Mouse (Mus musculus) embryonic facial prominence, embryonic 13.5 days (tissue): ENCODE results near the gene Pigs. TPM values are rescaled to one million over a fixed set of nuclear protein-coding genes. Genes with fewer than 3 reads are reported as not detected.
A peak's percentile ranks its signal among the peaks of the same experiment; 100 is the strongest.

Experiments used
- ATAC-seq: fragments of 200-750 bp; cut with Nextera tagmentation; 2 replicates; pipeline ENCODE4 v1.8.0; 2017; ENCODE audit warnings: low read depth; ENCODE audit not compliant: insufficient number of reproducible peaks, insufficient read depth, low FRiP score, low TSS enrichment
- H3K27ac ChIP-seq: fragments of 300-500 bp; sonication (generic); 2 replicates; pipeline ENCODE4 v1.5.1; 2015; ENCODE audit warnings: moderate library complexity, mild to moderate bottlenecking, inconsistent platforms
- H3K27me3 ChIP-seq: fragments of 300-500 bp; sonication (generic); 2 replicates; pipeline ENCODE4 v1.6.1; 2015; ENCODE audit warnings: mild to moderate bottlenecking, inconsistent platforms
- H3K36me3 ChIP-seq: fragments of 300-500 bp; sonication (generic); 2 replicates; pipeline ENCODE4 v1.6.1; 2015; ENCODE audit warnings: mild to moderate bottlenecking, inconsistent platforms
- H3K4me1 ChIP-seq: fragments of 300-500 bp; sonication (generic); 2 replicates; pipeline ENCODE4 v1.6.1; 2015; ENCODE audit warnings: inconsistent platforms
- H3K4me2 ChIP-seq: fragments of 300-500 bp; sonication (generic); 2 replicates; pipeline ENCODE4 v1.6.1; 2015; ENCODE audit warnings: moderate library complexity, mild to moderate bottlenecking, inconsistent platforms
- H3K4me3 ChIP-seq: fragments of 300-500 bp; sonication (generic); 2 replicates; pipeline ENCODE4 v1.5.1; 2015; ENCODE audit warnings: mild to moderate bottlenecking, inconsistent platforms
- H3K9ac ChIP-seq: fragments of 300-500 bp; sonication (generic); 2 replicates; pipeline ENCODE4 v1.6.1; 2015; ENCODE audit warnings: mild to moderate bottlenecking, inconsistent platforms
- H3K9me3 ChIP-seq: fragments of 300-500 bp; sonication (generic); 2 replicates; pipeline ENCODE4 v1.6.1; 2016; ENCODE audit warnings: inconsistent platforms
- WGBS: fragments of 180-500 bp; shearing (Covaris S2); methylation state at CpG from one replicate; pipeline ENCODE4 v1.1.7; 2015; ENCODE audit warnings: mixed read lengths; 5-methylcytosine and 5-hydroxymethylcytosine counted together
- polyA plus RNA-seq: library from polyadenylated mRNA; unstranded; fragments of >200 nt; fragmentation: Nextera tagmentation; extraction: Ambion mirVana; gene quantifications from 2 replicates; pipeline ENCODE4 v1.2.1, GENCODE M21; 2015

Pigs gene
- polyA plus RNA-seq, 1 experiment from 2014 or later: 75.7 TPM

DNA sequence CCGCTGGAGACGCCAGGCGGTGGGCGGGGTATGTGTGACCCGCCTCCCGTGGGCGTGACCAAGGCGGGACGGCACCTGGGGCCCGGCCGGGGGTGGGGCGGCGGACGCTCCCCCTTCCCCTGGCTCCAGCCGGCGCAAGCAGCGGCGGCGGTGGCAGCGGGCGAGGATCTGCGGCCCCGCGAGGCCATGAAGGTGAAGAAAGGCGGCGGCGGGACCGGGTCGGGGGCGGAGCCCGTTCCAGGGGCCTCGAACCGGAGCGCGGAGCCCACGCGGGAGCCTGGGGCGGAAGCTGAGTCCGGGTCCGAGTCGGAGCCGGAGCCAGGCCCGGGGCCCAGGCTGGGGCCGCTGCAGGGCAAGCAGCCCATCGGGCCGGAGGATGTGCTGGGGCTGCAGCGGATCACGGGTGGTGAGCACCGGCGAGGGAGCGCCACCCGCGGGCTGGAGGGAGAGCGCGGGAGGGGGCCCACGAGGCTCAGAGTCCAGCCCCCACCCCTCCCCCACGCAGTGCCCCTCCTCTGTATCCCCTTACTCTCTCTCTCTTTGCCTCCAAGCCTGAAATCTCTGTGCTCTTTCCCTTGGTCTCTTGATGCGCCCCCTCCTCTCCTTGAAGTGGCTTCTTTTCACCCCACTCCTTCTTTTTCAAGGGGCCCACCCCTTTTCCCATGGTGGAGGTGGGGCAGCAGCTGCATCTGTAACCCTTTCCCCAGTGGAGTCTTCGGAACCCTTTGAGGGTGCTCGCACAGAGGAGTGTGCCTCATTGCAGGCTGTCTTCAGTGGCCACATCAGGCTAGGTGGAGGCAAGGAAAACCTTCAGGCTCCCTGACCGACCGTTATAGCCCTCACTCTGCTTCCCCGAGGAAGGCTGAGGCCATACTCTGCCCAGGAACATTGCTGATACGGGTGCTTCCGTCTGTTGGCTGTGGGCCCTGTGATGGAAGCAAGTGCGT, 15.4 kb downstream of the Pigs start, which contains the start of gene Unc119:
Gene Unc119, plus strand, starts transcription at position 102 of the 947 bp plus-strand sequence.
- H3K4me2 ChIP-seq: peak within 1 kb of the TSS; percentile 84
- H3K4me1 ChIP-seq: peaks cover 40% of the 10 kb centered on the region
- peaks cover 44% of the 10 kb centered on the region for H3K36me3 ChIP-seq
- H3K9me3 ChIP-seq: no peaks in the 10 kb centered on the region
- peak within 1 kb of the TSS; percentile 94 for H3K27ac ChIP-seq
- ATAC-seq: peak; percentile 82
- peak within 1 kb of the TSS; percentile 79 for H3K4me3 ChIP-seq
- H3K27me3 ChIP-seq: no peaks in the 10 kb centered on the region
- 2% methylated on average over 50 of the region's 66 CpGs for WGBS
- peak within 1 kb of the TSS; percentile 96 for H3K9ac ChIP-seq

DNA sequence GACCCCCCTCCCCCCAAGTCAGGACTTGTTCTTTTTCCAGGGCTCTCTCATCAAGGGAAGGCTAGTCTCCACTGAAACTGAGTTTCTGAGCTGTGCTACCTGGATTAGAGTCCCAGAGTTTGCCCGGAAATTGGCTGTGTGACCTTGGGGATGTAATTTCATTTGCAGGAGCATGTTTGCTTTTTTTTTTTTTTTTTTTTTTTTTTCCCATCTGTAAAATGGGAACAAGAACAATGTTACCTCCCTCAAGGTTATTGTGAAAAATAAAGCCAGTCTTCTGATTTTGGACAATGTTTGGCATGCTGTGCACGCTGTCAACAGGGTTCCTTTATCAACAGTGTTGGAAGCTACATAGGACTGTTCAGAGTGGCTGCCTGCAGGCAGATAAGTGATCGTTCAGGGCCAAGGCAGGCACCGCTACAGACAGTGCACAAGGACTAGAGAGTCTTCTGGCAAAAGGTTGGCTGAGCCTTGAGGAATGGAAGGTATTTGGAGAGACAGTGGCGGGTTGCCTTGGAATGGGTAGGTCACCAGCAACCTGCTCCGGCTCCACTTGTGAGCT, 16.2 kb downstream of the Pigs start:
- ATAC-seq: no peak
- no peaks in the 10 kb centered on the region for H3K27me3 ChIP-seq
- H3K4me1 ChIP-seq: peaks cover 42% of the 10 kb centered on the region
- H3K9me3 ChIP-seq: no peaks in the 10 kb centered on the region
- WGBS: 81% methylated on average over 6 of the region's 6 CpGs
- H3K9ac ChIP-seq: peak overlapping the region; percentile 96
- H3K27ac ChIP-seq: peak overlapping the region; percentile 94
- H3K36me3 ChIP-seq: peaks cover 43% of the 10 kb centered on the region
- H3K4me3 ChIP-seq: peak overlapping the region; percentile 79
- H3K4me2 ChIP-seq: peak overlapping the region; percentile 84

DNA sequence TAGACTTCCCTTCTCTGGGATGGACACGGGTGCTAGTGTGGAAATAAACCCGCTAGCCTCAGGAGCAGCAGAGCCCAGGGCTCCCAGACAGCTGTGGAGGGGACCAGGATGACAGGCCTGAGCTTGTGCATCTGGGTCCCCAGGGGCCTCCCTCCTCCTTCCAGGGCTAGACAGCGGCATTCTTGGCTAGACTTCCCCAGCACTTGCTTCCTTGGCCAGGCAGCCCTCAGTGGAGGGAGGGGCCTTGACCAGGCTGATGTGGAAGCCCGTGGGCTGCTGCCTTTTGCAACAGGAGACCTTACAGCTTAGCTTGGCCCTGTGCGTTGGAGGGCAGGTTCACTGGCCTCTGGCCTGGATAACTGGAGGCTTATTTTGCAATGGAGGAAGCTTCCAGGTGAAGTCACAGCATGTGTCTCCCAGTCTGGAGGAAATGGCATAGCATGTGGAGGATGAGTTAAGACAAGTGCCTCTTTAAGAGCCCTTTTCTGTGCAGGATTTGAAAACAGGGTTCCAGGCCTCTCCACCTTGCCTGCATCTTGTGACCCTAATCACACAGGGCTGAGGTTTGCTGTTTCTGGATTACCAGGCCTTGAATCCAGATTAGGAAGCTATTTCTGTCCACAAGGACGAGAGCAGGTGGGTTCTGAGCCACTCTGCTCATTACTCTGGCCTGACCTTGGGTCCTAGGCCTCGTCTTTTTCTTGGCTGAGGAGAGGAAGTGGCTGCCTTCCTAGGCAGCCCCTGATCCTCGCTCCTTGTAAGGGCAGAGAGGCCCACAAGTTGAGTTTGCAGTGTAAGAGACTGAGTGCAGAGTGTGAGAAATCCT, 16.9 kb downstream of the Pigs start:
- Histone ChIP-seq H3K4me1 (peaks cover 48% of the 10 kb centered on the region), H3K9me3 (no peaks in the 10 kb centered on the region), H3K4me2 (peak overlapping the region; percentile 84), H3K27ac (no peak overlapping the region; the same call in 1 of the 2 replicates), H3K36me3 (peaks cover 40% of the 10 kb centered on the region), H3K27me3 (no peaks in the 10 kb centered on the region), H3K4me3 (peak overlapping the region; percentile 79), H3K9ac (peak overlapping the region; percentile 61)
- WGBS: 55% methylated on average over 8 of the region's 8 CpGs
- ATAC-seq: no peak

DNA sequence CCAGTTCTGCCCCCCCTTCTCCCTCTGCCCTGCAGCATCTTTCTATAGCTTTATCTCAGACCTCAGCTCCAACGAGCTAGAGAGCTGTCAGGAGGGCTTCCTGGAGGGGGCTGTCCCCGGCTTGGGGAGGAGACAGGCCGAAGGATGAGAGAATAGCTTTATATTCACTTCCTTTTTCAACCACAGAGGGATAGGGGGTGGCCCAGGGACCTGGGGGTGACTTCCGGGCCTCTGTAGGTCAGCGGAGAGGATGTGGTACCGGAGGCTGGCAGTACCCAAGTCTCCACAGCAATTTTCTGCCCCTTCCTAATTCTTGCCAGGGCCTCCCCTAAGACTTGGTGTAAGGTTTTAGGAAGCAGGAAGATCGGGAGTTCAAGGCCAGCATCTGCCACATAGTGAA, 17.6 kb downstream of the Pigs start:
- Histone ChIP-seq H3K27ac (no peak overlapping the region; the same call in 1 of the 2 replicates), H3K4me1 (peaks cover 48% of the 10 kb centered on the region), H3K36me3 (peaks cover 33% of the 10 kb centered on the region), H3K9ac (peak overlapping the region; percentile 61; the same call in 1 of the 2 replicates), H3K4me2 (peak overlapping the region; percentile 84), H3K27me3 (no peaks in the 10 kb centered on the region), H3K4me3 (no peak overlapping the region), H3K9me3 (no peaks in the 10 kb centered on the region)
- WGBS: 75% methylated on average over 7 of the region's 7 CpGs
- ATAC-seq: no peak

DNA sequence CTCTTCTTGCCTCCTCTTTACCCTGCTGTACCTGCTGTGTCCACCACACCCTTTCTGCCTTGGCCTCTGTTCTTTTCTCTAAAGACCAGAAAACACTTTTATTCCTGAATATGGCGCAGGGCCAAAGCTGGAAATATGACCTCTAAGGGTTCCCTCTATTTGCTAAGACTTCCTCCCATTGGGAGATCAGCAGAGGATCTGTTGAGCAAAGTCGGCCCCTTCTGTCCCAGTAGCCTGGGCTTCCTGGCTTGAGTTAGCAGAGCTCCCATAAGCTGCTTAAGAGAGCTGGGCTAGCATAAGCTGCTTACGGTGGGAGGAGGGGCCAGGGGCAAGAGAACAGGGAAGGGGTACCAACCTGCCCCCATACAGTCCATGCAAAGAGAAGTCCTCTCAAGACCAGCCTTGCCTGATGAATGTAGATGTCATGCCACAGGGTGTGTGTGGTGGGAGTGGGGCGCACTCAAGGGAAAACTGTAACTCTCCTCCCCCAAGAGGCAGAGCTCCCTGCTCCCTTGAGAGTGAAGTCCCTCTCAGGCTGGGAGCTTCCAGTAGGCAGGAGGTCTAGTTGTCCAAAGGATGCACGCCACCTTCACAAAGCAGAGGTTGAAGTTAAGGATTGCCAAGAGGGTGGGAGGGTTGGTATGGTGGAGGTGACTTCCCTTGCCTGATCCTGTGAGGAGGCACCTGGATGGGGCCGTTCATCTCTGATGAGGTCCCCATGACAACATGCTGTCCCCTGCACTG, 18.3 kb downstream of the Pigs start:
- H3K4me3 ChIP-seq: no peak overlapping the region
- no peak for ATAC-seq
- H3K27me3 ChIP-seq: no peaks in the 10 kb centered on the region
- H3K4me1 ChIP-seq: peaks cover 48% of the 10 kb centered on the region
- peak overlapping the region; percentile 5; the same call in 1 of the 2 replicates for H3K4me2 ChIP-seq
- H3K27ac ChIP-seq: no peak overlapping the region; the same call in 1 of the 2 replicates
- H3K36me3 ChIP-seq: peaks cover 26% of the 10 kb centered on the region
- 70% methylated on average over 6 of the region's 6 CpGs for WGBS
- 0 out of 2 replicates have a peak overlapping the region, but pooled peaks have one; percentile 32 for H3K9ac ChIP-seq
- H3K9me3 ChIP-seq: no peaks in the 10 kb centered on the region

DNA sequence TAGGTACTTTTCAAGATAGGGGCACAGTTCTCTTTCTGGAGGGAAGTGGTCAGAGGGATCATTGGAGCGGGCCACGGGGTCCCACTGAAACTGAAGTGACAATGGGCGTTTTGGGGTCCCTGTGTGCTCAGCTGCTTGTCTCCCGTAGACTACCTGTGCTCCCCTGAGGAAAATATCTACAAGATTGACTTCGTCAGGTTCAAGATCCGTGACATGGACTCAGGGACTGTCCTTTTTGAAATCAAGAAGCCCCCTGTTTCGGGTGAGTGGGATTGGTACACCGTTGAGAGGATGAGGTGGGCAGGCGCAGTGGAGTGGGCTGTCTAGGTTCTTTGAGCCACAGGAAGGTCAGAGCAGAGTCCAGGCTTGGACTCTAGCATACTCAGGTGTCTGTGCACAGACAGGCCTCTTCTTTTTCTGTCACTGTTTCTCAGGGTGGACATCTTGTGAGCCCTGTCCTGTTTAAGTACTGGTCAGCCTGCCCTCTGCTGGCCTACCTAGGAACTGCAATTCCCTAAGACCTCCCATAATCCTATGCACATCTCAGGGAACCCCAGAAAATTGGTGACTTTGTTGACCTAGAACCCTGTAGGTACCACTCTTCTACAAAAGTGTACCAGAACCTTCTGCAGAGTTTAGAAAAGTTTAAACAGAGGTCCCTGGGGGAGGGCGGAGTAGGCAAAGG, 19.0 kb downstream of the Pigs start:
- ATAC-seq: no peak

DNA sequence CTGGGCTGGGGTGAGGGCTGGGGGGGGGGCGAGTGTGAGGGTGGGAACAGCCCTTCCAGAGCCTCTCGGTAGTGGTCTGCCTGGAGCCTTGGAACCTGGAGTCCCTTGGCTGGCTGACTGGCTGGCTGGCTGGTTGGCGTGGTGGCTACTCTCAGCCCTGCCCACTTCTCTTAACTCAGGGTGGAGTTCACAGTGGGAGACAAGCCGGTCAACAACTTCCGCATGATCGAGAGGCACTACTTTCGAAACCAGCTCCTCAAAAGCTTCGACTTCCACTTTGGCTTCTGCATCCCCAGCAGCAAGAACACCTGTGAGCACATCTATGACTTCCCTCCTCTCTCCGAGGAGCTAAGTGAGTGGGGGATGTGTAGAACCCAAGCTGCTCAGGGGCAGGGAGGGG, 19.7 kb downstream of the Pigs start:
- Histone ChIP-seq H3K4me1 (peaks cover 44% of the 10 kb centered on the region), H3K9me3 (no peaks in the 10 kb centered on the region), H3K36me3 (peaks cover 23% of the 10 kb centered on the region), H3K27ac (no peak overlapping the region), H3K9ac (no peak overlapping the region), H3K4me2 (no peak overlapping the region), H3K4me3 (no peak overlapping the region), H3K27me3 (no peaks in the 10 kb centered on the region)
- no peak for ATAC-seq
- WGBS: 80% methylated on average over 9 of the region's 9 CpGs

More for the DNA sequence above, 19.0 kb downstream of the Pigs start:
- Histone ChIP-seq H3K36me3 (peaks cover 23% of the 10 kb centered on the region), H3K9ac (no peak overlapping the region), H3K27ac (no peak overlapping the region), H3K4me1 (peaks cover 48% of the 10 kb centered on the region), H3K4me2 (no peak overlapping the region), H3K9me3 (no peaks in the 10 kb centered on the region), H3K27me3 (no peaks in the 10 kb centered on the region), H3K4me3 (no peak overlapping the region)
- WGBS: 90% methylated on average over 10 of the region's 10 CpGs

DNA sequence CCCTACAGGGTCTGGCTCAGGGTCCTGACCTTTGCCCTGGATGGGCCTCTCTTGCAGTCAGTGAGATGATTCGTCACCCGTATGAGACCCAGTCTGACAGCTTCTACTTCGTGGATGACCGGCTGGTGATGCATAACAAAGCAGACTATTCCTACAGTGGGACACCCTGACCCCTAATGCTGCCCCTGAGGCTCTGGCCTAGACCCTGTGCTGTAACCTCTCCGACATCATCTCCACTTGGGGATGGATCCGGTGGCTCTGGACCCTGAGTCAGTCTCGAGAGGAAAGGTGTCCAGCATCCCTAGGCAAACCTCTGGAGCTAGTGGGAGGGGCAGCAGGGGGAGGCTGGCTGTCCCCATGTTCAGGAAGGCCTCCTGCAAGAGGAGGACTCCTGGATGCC, 20.3 kb downstream of the Pigs start:
- H3K9me3 ChIP-seq: no peaks in the 10 kb centered on the region
- H3K36me3 ChIP-seq: peaks cover 23% of the 10 kb centered on the region
- H3K9ac ChIP-seq: no peak overlapping the region
- H3K27me3 ChIP-seq: no peaks in the 10 kb centered on the region
- H3K4me1 ChIP-seq: peaks cover 42% of the 10 kb centered on the region
- H3K4me2 ChIP-seq: no peak overlapping the region
- ATAC-seq: no peak
- no peak overlapping the region for H3K27ac ChIP-seq
- H3K4me3 ChIP-seq: no peak overlapping the region
- 51% methylated on average over 7 of the region's 7 CpGs for WGBS

DNA sequence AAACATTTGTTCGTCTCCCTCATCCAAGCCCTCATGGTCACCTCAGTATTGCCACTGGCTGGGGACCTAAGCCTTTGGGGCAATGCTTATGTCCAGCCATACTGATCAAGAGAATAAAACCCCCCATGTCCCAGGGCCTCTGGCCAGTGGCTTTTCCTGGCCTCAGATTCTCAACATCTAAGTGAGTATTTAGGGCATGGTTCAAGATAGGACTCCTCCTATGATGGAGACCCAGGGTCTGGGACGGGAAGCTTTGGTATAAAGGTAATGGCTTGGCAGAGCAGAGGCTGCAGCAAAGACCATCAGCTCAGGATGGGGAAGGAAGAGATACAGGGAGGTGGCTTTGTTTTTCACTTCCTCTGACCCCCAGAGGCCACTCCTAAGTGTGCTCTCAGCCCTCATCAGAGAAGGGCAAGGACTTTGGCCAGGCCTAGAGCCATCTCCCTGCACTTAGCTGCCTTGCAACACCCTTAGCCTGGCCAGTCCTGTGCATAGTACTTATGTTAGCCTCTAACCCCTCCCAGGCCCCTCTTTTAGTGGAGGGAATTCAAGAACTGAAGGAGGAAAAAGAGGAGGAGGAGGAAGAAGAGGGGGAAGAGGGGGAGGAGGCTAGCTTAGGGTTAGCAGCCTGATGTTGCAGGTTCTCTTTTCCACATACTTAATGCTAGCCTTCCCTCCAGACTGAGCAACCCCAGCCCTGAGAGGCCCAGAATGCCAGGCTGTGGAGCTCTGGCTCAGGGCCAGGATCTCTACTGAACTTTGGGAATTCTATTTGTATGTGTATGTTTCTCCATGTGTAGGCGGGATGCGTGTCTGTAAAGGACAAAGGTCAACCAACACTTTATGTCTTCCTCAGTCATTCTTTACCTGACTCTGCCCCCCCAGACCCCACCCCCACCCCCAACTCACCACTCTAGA, 21.5 kb downstream of the Pigs start:
- peak overlapping the region; percentile 28; the same call in 1 of the 2 replicates for H3K27ac ChIP-seq
- WGBS: 63% methylated on average over 4 of the region's 4 CpGs

More for the DNA sequence above, 21.5 kb downstream of the Pigs start:
- H3K4me1 ChIP-seq: peaks cover 34% of the 10 kb centered on the region
- H3K27me3 ChIP-seq: no peaks in the 10 kb centered on the region
- no peak overlapping the region for H3K4me2 ChIP-seq
- peaks cover 23% of the 10 kb centered on the region for H3K36me3 ChIP-seq
- 0 out of 2 replicates have a peak overlapping the region, but pooled peaks have one; percentile 28 for H3K9ac ChIP-seq
- no peaks in the 10 kb centered on the region for H3K9me3 ChIP-seq
- no peak for ATAC-seq
- no peak overlapping the region for H3K4me3 ChIP-seq
